Mouse (Mus musculus) stomach, postnatal 0 days (tissue): Measurements from ENCODE around the gene Ell. TPM values are rescaled to one million over a fixed set of nuclear protein-coding genes. Genes with fewer than 3 reads are reported as not detected.
A peak's percentile ranks its signal among the peaks of the same experiment; 100 is the strongest.

ENCODE experiments used
- ATAC-seq: fragments of 200-750 bp; cut with Nextera tagmentation; 2 replicates; pipeline ENCODE4 v1.8.0; 2017; ENCODE audit not compliant: low FRiP score, low TSS enrichment
- DNase-seq: peaks from one replicate; pipeline ENCODE4 v3.0.0-alpha.2; 2016; ENCODE audit warnings: low spot score
- H3K27ac ChIP-seq: fragments of 300-500 bp; sonication (generic); replicated peaks from 2 replicates; pipeline ENCODE4 v1.5.1; 2014; ENCODE audit warnings: mild to moderate bottlenecking, control low read depth
- H3K27me3 ChIP-seq: fragments of 300-500 bp; sonication (generic); 2 replicates; pipeline ENCODE4 v1.6.1; 2014; ENCODE audit warnings: low read length; ENCODE audit not compliant: control insufficient read depth, insufficient read depth
- H3K36me3 ChIP-seq: fragments of 300-500 bp; sonication (generic); 2 replicates; pipeline ENCODE4 v1.6.1; 2014; ENCODE audit warnings: low read length, mixed read lengths; ENCODE audit not compliant: control insufficient read depth, insufficient read depth
- H3K4me1 ChIP-seq: fragments of 300-500 bp; sonication (generic); replicated peaks from 2 replicates; pipeline ENCODE4 v1.6.1; 2014; ENCODE audit warnings: antibody characterized with exemption; ENCODE audit not compliant: control insufficient read depth, insufficient read depth
- H3K4me2 ChIP-seq: fragments of 300-500 bp; sonication (generic); replicated peaks from 2 replicates; pipeline ENCODE4 v1.6.1; 2014; ENCODE audit warnings: low read depth, mild to moderate bottlenecking, control low read depth, moderate library complexity
- H3K4me3 ChIP-seq: fragments of 300-500 bp; sonication (generic); 2 replicates; pipeline ENCODE4 v1.5.1; 2014; ENCODE audit warnings: low read depth, low read length, control low read depth
- H3K9ac ChIP-seq: fragments of 300-500 bp; sonication (generic); 2 replicates; pipeline ENCODE4 v1.6.1; 2014; ENCODE audit warnings: mild to moderate bottlenecking, low read length, control low read depth, mixed read lengths
- H3K9me3 ChIP-seq: fragments of 300-500 bp; sonication (generic); 2 replicates; pipeline ENCODE4 v1.6.1; 2016; ENCODE audit warnings: low read length; ENCODE audit not compliant: control insufficient read depth
- CTCF ChIP-seq: IDR thresholded peaks from 2 replicates; pipeline ENCODE4 v1.5.1; 2016; ENCODE audit warnings: antibody characterized with exemption, low read depth, mild to moderate bottlenecking, moderate library complexity
- EP300 ChIP-seq: optimal IDR thresholded peaks from 2 replicates; pipeline ENCODE3; 2016; ENCODE audit warnings: antibody characterized with exemption
- WGBS: fragments of 180-500 bp; shearing (Covaris S2); extraction: QIAGEN DNeasy Blood & Tissue Kit; methylation state at CpG from one replicate; pipeline ENCODE4 v1.1.7; 2014; 5-methylcytosine and 5-hydroxymethylcytosine counted together
- polyA plus RNA-seq: library from polyadenylated mRNA; unstranded; fragments of >200 nt; fragmentation: Nextera tagmentation; extraction: Ambion mirVana; gene quantifications from 2 replicates; pipeline ENCODE4 v1.2.1, GENCODE M21; 2015

Gene Ell
- polyA plus RNA-seq, 1 experiment from 2014 or later = 11.1 TPM

DNA sequence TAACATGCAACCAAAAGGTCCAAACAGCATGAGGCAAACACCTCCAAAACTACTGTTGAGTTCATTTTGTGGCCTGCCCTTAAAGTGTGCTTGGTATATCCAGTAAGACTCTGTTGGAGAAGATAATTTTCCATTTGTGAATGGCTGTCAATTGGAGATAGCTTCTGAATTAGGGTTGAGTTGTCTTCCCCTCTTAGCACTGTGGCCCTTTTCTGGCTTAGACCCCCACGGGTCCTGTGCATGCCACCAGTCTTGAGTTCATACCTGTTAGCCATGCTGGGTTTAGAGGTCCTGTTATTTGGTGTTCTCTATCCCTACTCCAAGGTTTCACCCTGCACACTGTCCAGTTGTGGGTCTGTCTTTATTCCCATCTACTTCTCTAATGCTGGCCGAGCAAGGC, 27.5 kb upstream of the Ell start:
- no peak for ATAC-seq
- Histone ChIP-seq H3K27me3 (no peaks in the 10 kb centered on the region), H3K27ac (no peak overlapping the region), H3K4me1 (no peaks in the 10 kb centered on the region; the same call in 1 of the 2 replicates), H3K4me2 (no peak overlapping the region), H3K9ac (no peak overlapping the region), H3K4me3 (no peak overlapping the region), H3K9me3 (no peaks in the 10 kb centered on the region), H3K36me3 (peaks cover 21% of the 10 kb centered on the region)
- no peak for TF ChIP-seq CTCF
- TF ChIP-seq EP300 = no peak
- WGBS = 93% methylated on average over 2 of the region's 2 CpGs
- no peak for DNase-seq

GRCm38 (mm10) chr8:70512253-70512903, 26.9 kb upstream of the Ell start:
- Histone ChIP-seq H3K4me1 (no peaks in the 10 kb centered on the region; the same call in 1 of the 2 replicates), H3K4me3 (no peak overlapping the region), H3K9ac (no peak overlapping the region), H3K4me2 (no peak overlapping the region), H3K36me3 (peaks cover 18% of the 10 kb centered on the region), H3K27me3 (no peaks in the 10 kb centered on the region), H3K27ac (no peak overlapping the region), H3K9me3 (no peaks in the 10 kb centered on the region)
- ATAC-seq (no peak), DNase-seq (no peak)
- 91% methylated on average over 11 of the region's 11 CpGs for WGBS
- TF ChIP-seq EP300 (no peak), CTCF (no peak)

DNA sequence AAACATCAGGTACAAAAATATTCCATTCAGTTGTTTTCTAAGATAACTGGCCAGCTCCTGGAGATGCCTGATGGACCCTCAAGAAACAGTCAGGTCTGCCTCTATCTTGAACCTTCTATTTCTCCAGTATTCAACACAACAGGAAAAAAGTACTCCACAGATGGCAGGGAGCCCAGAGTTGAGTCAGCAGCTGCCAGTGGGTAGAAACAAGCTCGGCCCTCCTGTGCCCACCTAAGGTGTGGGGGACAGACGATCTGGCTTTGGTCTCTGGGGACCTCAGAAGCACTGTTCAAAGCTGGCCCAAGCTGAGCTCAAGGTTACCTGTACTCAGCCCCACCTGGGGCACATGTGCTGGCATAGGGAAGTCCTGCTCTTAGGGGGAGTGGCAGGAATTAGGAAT, 25.8 kb upstream of the Ell start:
- Histone ChIP-seq H3K27ac (no peak overlapping the region; the same call in 1 of the 2 replicates), H3K4me2 (no peak overlapping the region), H3K4me1 (no peaks in the 10 kb centered on the region; the same call in 1 of the 2 replicates), H3K9ac (no peak overlapping the region), H3K4me3 (no peak overlapping the region), H3K9me3 (no peaks in the 10 kb centered on the region), H3K27me3 (no peaks in the 10 kb centered on the region), H3K36me3 (peaks cover 12% of the 10 kb centered on the region)
- DNase-seq (no peak), ATAC-seq (no peak)
- TF ChIP-seq EP300 = no peak
- no peak for TF ChIP-seq CTCF
- 47% methylated on average over 2 of the region's 2 CpGs for WGBS

DNA sequence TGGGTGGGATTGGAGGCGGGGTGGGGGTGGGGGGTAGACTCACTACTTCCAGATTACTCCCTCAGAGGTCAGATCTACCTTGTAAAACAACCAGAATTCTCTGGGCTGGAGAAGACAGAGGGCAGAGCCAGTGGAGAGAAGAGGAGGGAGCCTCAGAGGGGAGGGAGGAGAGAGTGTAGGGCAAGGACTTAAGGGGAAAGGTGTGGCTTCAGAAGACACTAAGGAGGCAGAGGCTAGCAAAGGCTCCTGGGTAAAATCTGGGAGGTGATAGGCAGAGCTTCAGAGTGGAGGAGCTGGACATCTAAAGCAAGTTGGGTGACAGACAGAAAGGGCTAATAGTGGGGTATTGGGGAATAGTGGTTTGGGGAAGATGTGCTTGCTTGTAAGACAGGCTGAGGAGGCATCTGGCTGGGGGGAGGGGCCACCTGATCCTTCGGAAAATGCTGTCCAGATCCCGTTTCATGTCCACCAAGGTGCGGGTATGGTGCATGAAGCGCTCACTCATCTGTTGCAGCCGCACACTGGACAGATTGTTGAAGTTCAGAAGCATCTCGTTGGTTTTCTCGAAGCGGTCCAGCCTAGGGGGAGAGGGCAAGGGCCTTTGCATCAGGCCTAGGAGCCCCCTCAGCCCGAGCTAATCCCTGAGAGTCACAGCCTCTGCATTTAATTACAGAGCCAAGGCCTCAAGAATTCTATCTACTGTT, 21.2 kb upstream of the Ell start:
- Histone ChIP-seq H3K4me2 (no peak overlapping the region), H3K4me3 (no peak overlapping the region), H3K4me1 (no peaks in the 10 kb centered on the region), H3K9ac (no peak overlapping the region), H3K9me3 (no peaks in the 10 kb centered on the region), H3K36me3 (peaks cover 5% of the 10 kb centered on the region), H3K27ac (no peak overlapping the region), H3K27me3 (no peaks in the 10 kb centered on the region)
- 84% methylated on average over 10 of the region's 10 CpGs for WGBS
- no peak for DNase-seq
- TF ChIP-seq EP300 (no peak), CTCF (no peak)
- no peak for ATAC-seq

- H3K4me3 ChIP-seq = no peak overlapping the region
- ATAC-seq (peak; percentile 33; the same call in 1 of the 2 replicates), DNase-seq (no peak)
- TF ChIP-seq CTCF = no peak
- no peak for TF ChIP-seq EP300
- no peaks in the 10 kb centered on the region for H3K9me3 ChIP-seq
- 0 out of 2 replicates have a peak overlapping the region, but pooled peaks have one; percentile 8 for H3K27ac ChIP-seq
- H3K4me1 ChIP-seq = no peaks in the 10 kb centered on the region
- no peaks in the 10 kb centered on the region for H3K27me3 ChIP-seq
- WGBS = 73% methylated on average over 6 of the region's 6 CpGs
- H3K9ac ChIP-seq = no peak overlapping the region
- H3K4me2 ChIP-seq = no peak overlapping the region
- H3K36me3 ChIP-seq = peaks cover 3% of the 10 kb centered on the region
Measured at GRCm38 (mm10) chr8:70519043-70519442, 20.2 kb upstream of the Ell start.

- 46% methylated on average over 2 of the region's 2 CpGs for WGBS
- H3K4me2 ChIP-seq = no peak overlapping the region
- H3K36me3 ChIP-seq = peaks cover 3% of the 10 kb centered on the region
- no peak for DNase-seq
- no peak for TF ChIP-seq EP300
- TF ChIP-seq CTCF = no peak
- no peak overlapping the region for H3K4me3 ChIP-seq
- 0 out of 2 replicates have a peak overlapping the region, but pooled peaks have one; percentile 8 for H3K27ac ChIP-seq
- no peak overlapping the region for H3K9ac ChIP-seq
- H3K27me3 ChIP-seq = no peaks in the 10 kb centered on the region
- no peaks in the 10 kb centered on the region for H3K4me1 ChIP-seq
- ATAC-seq = no peak
- no peaks in the 10 kb centered on the region for H3K9me3 ChIP-seq
Measured at GRCm38 (mm10) chr8:70519606-70520005, 19.7 kb upstream of the Ell start.
